Mouse (Mus musculus) CH12.LX (cell line): ENCODE measurements around the gene Kank1. TPM values are rescaled to one million over a fixed set of nuclear protein-coding genes. Genes with fewer than 3 reads are reported as not detected.

Experiments used
- DNase-seq: peaks from one replicate; pipeline ENCODE4 v3.0.0-alpha.2; 2013; ENCODE audit errors: extremely low read depth
- H3K27ac ChIP-seq: 2 replicates; pipeline ENCODE4 v1.5.1; 2012; ENCODE audit warnings: low read depth, mild to moderate bottlenecking, control low read depth, moderate library complexity; ENCODE audit not compliant: insufficient read depth
- H3K27me3 ChIP-seq: replicated peaks from 2 replicates; pipeline ENCODE3; 2012; ENCODE audit warnings: inconsistent platforms
- H3K36me3 ChIP-seq, 2 experiments: replicated peaks in 1 of 2; 2 replicates each; pipeline versions ENCODE3 to v1.6.1; 2012; ENCODE audit warnings: inconsistent platforms in 1 of 2, low read length in 1 of 2, mild to moderate bottlenecking in 1 of 2, mixed read lengths in 1 of 2, moderate library complexity in 1 of 2; ENCODE audit not compliant: control insufficient read depth in 1 of 2, insufficient read depth in 1 of 2
- H3K4me1 ChIP-seq, 2 experiments: 2 replicates each; pipeline ENCODE4 v1.6.1; 2012; ENCODE audit warnings: inconsistent platforms in 1 of 2, moderate library complexity in 1 of 2; ENCODE audit not compliant: insufficient read depth in 2 of 2, control insufficient read depth in 1 of 2
- H3K4me2 ChIP-seq: 2 replicates; pipeline ENCODE4 v1.6.1; 2012; ENCODE audit warnings: low read depth, mild to moderate bottlenecking, control low read depth; ENCODE audit not compliant: poor library complexity, insufficient read depth, severe bottlenecking
- H3K4me3 ChIP-seq, 3 experiments: fragments of 150-350 bp in 1 of 3; sonication (generic) in 1 of 3; replicated peaks in 1 of 3; 2 replicates each; pipeline versions ENCODE3 to v1.5.1; 2011 to 2012; ENCODE audit warnings: low read depth in 2 of 3, low read length in 2 of 3, mild to moderate bottlenecking in 2 of 3, moderate library complexity in 2 of 3, control low read depth in 1 of 3, improper control_type of control experiment in 1 of 3, inconsistent platforms in 1 of 3, mixed read lengths in 1 of 3; ENCODE audit not compliant: poor library complexity in 1 of 3
- H3K79me2 ChIP-seq: replicated peaks from 2 replicates; pipeline ENCODE4 v1.6.1; 2012; ENCODE audit warnings: mild to moderate bottlenecking, moderate library complexity; ENCODE audit not compliant: control insufficient read depth, poor library complexity, insufficient read depth, severe bottlenecking; ENCODE audit errors: extremely low read depth
- H3K9ac ChIP-seq: 2 replicates; pipeline ENCODE4 v1.6.1; 2012; ENCODE audit warnings: low read depth, mild to moderate bottlenecking, control low read depth, moderate library complexity; ENCODE audit not compliant: insufficient read depth
- H3K9me3 ChIP-seq: replicated peaks from 2 replicates; pipeline ENCODE3; 2012; ENCODE audit warnings: low read length, inconsistent platforms, mixed read lengths
- CHD1 ChIP-seq: IDR thresholded peaks from 2 replicates; pipeline ENCODE4 v1.6.1; 2012; ENCODE audit warnings: low read depth, low read length, improper control_type of control experiment, inconsistent platforms
- CHD2 ChIP-seq: IDR thresholded peaks from 2 replicates; pipeline ENCODE4 v1.6.1; 2011; ENCODE audit warnings: low read length, improper control_type of control experiment
- EP300 ChIP-seq: IDR thresholded peaks from 2 replicates; pipeline ENCODE4 v1.6.1; 2011; ENCODE audit warnings: low read length, improper control_type of control experiment
- GABPA ChIP-seq: IDR thresholded peaks from 2 replicates; pipeline ENCODE4 v1.6.1; 2012; ENCODE audit warnings: low read depth, low read length, improper control_type of control experiment, inconsistent platforms; ENCODE audit not compliant: insufficient replicate concordance
- IRF4 ChIP-seq: IDR thresholded peaks from 2 replicates; pipeline ENCODE4 v1.6.1; 2014; ENCODE audit warnings: low read depth, mild to moderate bottlenecking, inconsistent platforms, low read length, improper control_type of control experiment
- JUN ChIP-seq: IDR thresholded peaks from 2 replicates; pipeline ENCODE4 v1.6.1; 2011; ENCODE audit warnings: low read depth, mild to moderate bottlenecking, low read length, improper control_type of control experiment, moderate library complexity; ENCODE audit not compliant: insufficient read depth
- KAT2A ChIP-seq: IDR thresholded peaks from 2 replicates; pipeline ENCODE4 v1.6.1; 2012; ENCODE audit warnings: low read length, improper control_type of control experiment, inconsistent platforms; ENCODE audit not compliant: insufficient replicate concordance
- MAFK ChIP-seq: IDR thresholded peaks from 2 replicates; pipeline ENCODE4 v1.6.1; 2011; ENCODE audit warnings: low read length, improper control_type of control experiment; ENCODE audit not compliant: insufficient replicate concordance
- MAX ChIP-seq: IDR thresholded peaks from 2 replicates; pipeline ENCODE4 v1.6.1; 2011; ENCODE audit warnings: low read length, improper control_type of control experiment
- MYC ChIP-seq: IDR thresholded peaks from 2 replicates; pipeline ENCODE4 v1.6.1; 2011; ENCODE audit warnings: low read depth, mild to moderate bottlenecking, improper control_type of control experiment, low read length
- NRF1 ChIP-seq: IDR thresholded peaks from 2 replicates; pipeline ENCODE4 v1.6.1; 2014; ENCODE audit warnings: low read depth, mild to moderate bottlenecking, inconsistent platforms, low read length, improper control_type of control experiment, moderate library complexity
- POLR2AphosphoS2 ChIP-seq: IDR thresholded peaks from 2 replicates; pipeline ENCODE4 v1.6.1; 2011; ENCODE audit warnings: low read depth, low read length, improper control_type of control experiment
- RAD21 ChIP-seq: IDR thresholded peaks from 2 replicates; pipeline ENCODE4 v1.6.1; 2011; ENCODE audit warnings: low read depth, mild to moderate bottlenecking, low read length, improper control_type of control experiment, moderate library complexity
- SMC3 ChIP-seq: IDR thresholded peaks from 2 replicates; pipeline ENCODE4 v1.6.1; 2011; ENCODE audit warnings: low read depth, low read length, improper control_type of control experiment
- UBTF ChIP-seq: IDR thresholded peaks from 2 replicates; pipeline ENCODE4 v1.6.1; 2012; ENCODE audit warnings: low read depth, mild to moderate bottlenecking, inconsistent platforms, low read length, improper control_type of control experiment, moderate library complexity
- USF2 ChIP-seq: conservative IDR thresholded peaks from 2 replicates; pipeline ENCODE4 v1.6.1; 2011; ENCODE audit warnings: low read depth, low read length, improper control_type of control experiment
- ZC3H11A ChIP-seq: IDR thresholded peaks from 2 replicates; pipeline ENCODE4 v1.6.1; 2012; ENCODE audit warnings: low read depth, mild to moderate bottlenecking, inconsistent platforms, low read length, improper control_type of control experiment
- ZKSCAN1 ChIP-seq: IDR thresholded peaks from 2 replicates; pipeline ENCODE4 v1.6.1; 2012; ENCODE audit warnings: low read depth, inconsistent platforms, low read length, improper control_type of control experiment, borderline replicate concordance
- ZNF384 ChIP-seq: IDR thresholded peaks from 2 replicates; pipeline ENCODE4 v1.6.1; 2012; ENCODE audit warnings: low read depth, low read length, improper control_type of control experiment, inconsistent platforms
- dilution Hi-C: fragments of 300-500 bp; cut with MboI; formaldehyde crosslinking; loops from 2 replicates; pipeline ENCODE4 v1.14.3; 2020; ENCODE audit warnings: low sequenced_read_pairs; ENCODE audit not compliant: extremely low pct_unique_long_range_greater_than_20kb, extremely low pct_ligation_motif_present
- in situ Hi-C: fragments of 300-500 bp; cut with MboI; formaldehyde crosslinking; loops from 3 replicates; pipeline ENCODE4 v1.14.3; 2019; ENCODE audit warnings: low sequenced_read_pairs, low pct_ligation_motif_present, low pct_unique_long_range_greater_than_20kb, mixed read lengths
- polyA plus RNA-seq: library from polyadenylated mRNA; unstranded; fragments of >175 nt; gene quantifications from 2 replicates; pipeline ENCODE4 v1.2.1, GENCODE M21; 2012; ENCODE audit warnings: low read depth; ENCODE audit not compliant: insufficient read length
- total RNA-seq, 2 experiments: library from RNA; depleted of rRNA; stranded (reverse); fragments of 300-350 nt in 1 of 2; fragments of >200 nt in 1 of 2; gene quantifications; 2 replicates each; pipeline ENCODE4 v1.2.3; 2012 to 2014

Kank1 gene
- total and polyA plus RNA-seq, 3 experiments = 0.10 to 0.13 (median 0.12) TPM

GRCm38 (mm10) chr19:25445054-25445453, 208.3 kb downstream of the Kank1 start (continued):
- TF ChIP-seq ZKSCAN1 (no peak), JUN (no peak), UBTF (no peak), GABPA (no peak), SMC3 (peak; percentile 71), ZC3H11A (no peak)

GRCm38 (mm10) chr19:25445842-25446241, 209.1 kb downstream of the Kank1 start:
- H3K36me3 ChIP-seq = no peaks in the 10 kb centered on the region
- H3K27me3 ChIP-seq = no peaks in the 10 kb centered on the region
- H3K4me2 ChIP-seq = no peak overlapping the region
- no peaks in the 10 kb centered on the region for H3K4me1 ChIP-seq
- no peak overlapping the region for H3K9ac ChIP-seq
- H3K79me2 ChIP-seq = no peaks in the 10 kb centered on the region
- no peak for DNase-seq
- H3K27ac ChIP-seq = no peak overlapping the region
- in situ Hi-C loops = loop anchor here (25.0 kb wide), 2 partner anchors 109 to 234 kb away; no protein-coding TSS in a partner anchor
- no peak overlapping the region for H3K4me3 ChIP-seq
- dilution Hi-C loops = no loop called here
- no peaks in the 10 kb centered on the region for H3K9me3 ChIP-seq
- no peak for TF ChIP-seq EP300

GRCm38 (mm10) chr19:25446683-25447082, 209.9 kb downstream of the Kank1 start:
- Histone ChIP-seq H3K79me2 (no peaks in the 10 kb centered on the region), H3K27me3 (no peaks in the 10 kb centered on the region), H3K36me3 (no peaks in the 10 kb centered on the region), H3K4me1 (no peaks in the 10 kb centered on the region), H3K4me2 (no peak overlapping the region), H3K9ac (no peak overlapping the region), H3K27ac (no peak overlapping the region), H3K4me3 (no peak overlapping the region), H3K9me3 (no peaks in the 10 kb centered on the region)
- dilution Hi-C loops = no loop called here
- no peak for DNase-seq
- TF ChIP-seq RAD21 (no peak), ZNF384 (no peak), KAT2A (no peak), NRF1 (no peak), IRF4 (no peak), ZC3H11A (no peak), MAX (no peak), MAFK (no peak), CHD2 (no peak), USF2 (no peak), POLR2AphosphoS2 (no peak), MYC (no peak), CHD1 (no peak)
- in situ Hi-C loops = loop anchor here (25.0 kb wide), 2 partner anchors 109 to 234 kb away; no protein-coding TSS in a partner anchor
